28 mouse cellular contexts compared by ENCODE assay signal in genomic region chr8:105552824-105553223, GRCm38 (mm10). TPM values are rescaled to one million over a fixed set of nuclear protein-coding genes. Genes with fewer than 3 reads are reported as not detected.
DNase-seq lines count a peak whose midpoint lies in the region; ATAC-seq and TF ChIP-seq lines count a peak whose summit lies in the region.
"Had no signal": no experiment of that assay in that cellular context is flagged by ENCODE, and none has a peak within 500 bp of the region (broad histone marks: within the 10 kb centered on the region; RNA-seq: fewer than 3 reads in every experiment).

No protein-coding gene starts in this region.

- no peak for TF ChIP-seq CTCF in gastrocnemius, adult 2 months (IDR thresholded peaks at IDR 0.05)
- TF ChIP-seq CTCF in liver, adult 2 months (IDR thresholded peaks at IDR 0.05; ENCODE audit: low read depth, low read length): no peak
- no peak for TF ChIP-seq CTCF in embryonic fibroblast, embryonic 13.5 days (IDR thresholded peaks at IDR 0.05; ENCODE audit: borderline replicate concordance, insufficient read depth, low read length)

- intact Hi-C loops in gastrocnemius, adult 2 months (cut with DNase I): loop anchor here (1.0 kb wide), 1 partner anchor 38 kb away; no protein-coding TSS in a partner anchor

- no peak for TF ChIP-seq POLR2A in liver, adult 2 months (IDR thresholded peaks at IDR 0.05; ENCODE audit: extremely low read depth, insufficient read depth, low read length)
- TF ChIP-seq POLR2A in embryonic fibroblast, embryonic 13.5 days (IDR thresholded peaks at IDR 0.05; ENCODE audit: low read depth, low read length): no peak

- peaks cover 23% of the 10 kb centered on the region for H3K4me1 ChIP-seq in liver, adult 2 months (ENCODE audit: control insufficient read depth, insufficient read depth, low read length)
- no peaks in the 10 kb centered on the region for H3K4me1 ChIP-seq in liver, embryonic 11.5 days (replicated peaks; ENCODE audit: control insufficient read depth, insufficient read depth, low read length)
- H3K4me1 ChIP-seq in embryonic fibroblast, embryonic 13.5 days (ENCODE audit: control insufficient read depth, insufficient read depth, low read length): 0 out of 2 replicates have a peak, but pooled peaks cover 3% of the 10 kb centered on the region
- H3K4me1 ChIP-seq: embryonic facial prominence, embryonic 13.5 days; hindbrain, embryonic 10.5 days; kidney, embryonic 15.5 days; limb, embryonic 15.5 days; midbrain, embryonic 15.5 days; stomach, embryonic 15.5 days had no signal

- H3K4me3 ChIP-seq in gastrocnemius, adult 2 months: no peak overlapping the region
- H3K4me3 ChIP-seq in liver, adult 2 months (ENCODE audit: insufficient read depth, low read depth, low read length): no peak overlapping the region
- H3K4me3 ChIP-seq in liver, embryonic 11.5 days (ENCODE audit: low read depth, low read length): no peak overlapping the region
- H3K4me3 ChIP-seq in embryonic fibroblast, embryonic 13.5 days (ENCODE audit: insufficient read depth, low read length): no peak overlapping the region
- H3K4me3 ChIP-seq: embryonic facial prominence, embryonic 13.5 days; hindbrain, embryonic 10.5 days; intestine, embryonic 15.5 days; kidney, embryonic 15.5 days; left cerebral cortex, adult 2 months; limb, embryonic 15.5 days; midbrain, embryonic 15.5 days; stomach, embryonic 15.5 days had no signal

- peaks cover 32% of the 10 kb centered on the region; the same call in 1 of the 2 replicates for H3K79me2 ChIP-seq in liver, adult 2 months (ENCODE audit: control insufficient read depth, insufficient read depth, low read length)

- no peak for DNase-seq in gastrocnemius, adult 2 months
- no peak for DNase-seq in gastrocnemius, postnatal 10 days
- peak; percentile 59 for DNase-seq in liver, adult 2 months (ENCODE audit: extremely low read depth, low read depth, low spot score)
- no peak for DNase-seq in liver, embryonic 11.5 days (ENCODE audit: low spot score)
- no peak for DNase-seq in embryo, embryonic 9.5 days (ENCODE audit: extremely low spot score)
- DNase-seq in urinary bladder, adult 18-20 months (ENCODE audit: low spot score in 2 of 2): no peak
- DNase-seq: adrenal gland, postnatal 36 days; cerebellum, adult 11-12 months; cerebellum, postnatal 14 days; gastrocnemius, postnatal 14 days; kidney, postnatal 4 days; lung, adult 18-20 months; right cerebral cortex, postnatal 4 days; thymus, adult 18-20 months; thymus, postnatal 36 days had no signal

- no peak overlapping the region for H3K4me2 ChIP-seq in liver, embryonic 11.5 days
- H3K4me2 ChIP-seq: embryonic facial prominence, embryonic 13.5 days; heart, embryonic 11.5 days; intestine, embryonic 15.5 days; kidney, embryonic 15.5 days; limb, embryonic 15.5 days; midbrain, embryonic 15.5 days; stomach, embryonic 15.5 days had no signal

- H3K27me3 ChIP-seq in liver, adult 2 months (ENCODE audit: control insufficient read depth, insufficient read depth, low read length): no peaks in the 10 kb centered on the region
- no peaks in the 10 kb centered on the region for H3K27me3 ChIP-seq in liver, embryonic 11.5 days (replicated peaks; ENCODE audit: control insufficient read depth, insufficient read depth, low read length)
- H3K27me3 ChIP-seq: embryonic facial prominence, embryonic 13.5 days; intestine, embryonic 15.5 days; kidney, embryonic 15.5 days; limb, embryonic 15.5 days; midbrain, embryonic 15.5 days; stomach, embryonic 15.5 days had no signal

- no peaks in the 10 kb centered on the region for H3K9me3 ChIP-seq in liver, embryonic 11.5 days (ENCODE audit: control insufficient read depth, low read length)
- H3K9me3 ChIP-seq: embryonic facial prominence, embryonic 13.5 days; hindbrain, embryonic 10.5 days; intestine, embryonic 15.5 days; kidney, embryonic 15.5 days; limb, embryonic 15.5 days; midbrain, embryonic 15.5 days; stomach, embryonic 15.5 days had no signal

- H3K9ac ChIP-seq in liver, adult 2 months (ENCODE audit: low read depth, low read length): no peak overlapping the region
- H3K9ac ChIP-seq in liver, embryonic 11.5 days (ENCODE audit: low read depth, low read length): no peak overlapping the region
- H3K9ac ChIP-seq: embryonic facial prominence, embryonic 13.5 days; intestine, embryonic 15.5 days; kidney, embryonic 15.5 days; limb, embryonic 15.5 days; midbrain, embryonic 15.5 days; stomach, embryonic 15.5 days had no signal

- H3K27ac ChIP-seq in gastrocnemius, adult 2 months: peak overlapping the region; percentile 79
- no peak overlapping the region for H3K27ac ChIP-seq in liver, adult 2 months (replicated peaks; ENCODE audit: insufficient read depth, low read depth, low read length)
- no peak overlapping the region for H3K27ac ChIP-seq in liver, embryonic 11.5 days (ENCODE audit: low read depth, low read length)
- peak overlapping the region; percentile 15; the same call in 1 of the 2 replicates for H3K27ac ChIP-seq in embryonic fibroblast, embryonic 13.5 days (ENCODE audit: insufficient read depth, low read length)
- H3K27ac ChIP-seq: embryonic facial prominence, embryonic 13.5 days; hindbrain, embryonic 10.5 days; intestine, embryonic 15.5 days; kidney, embryonic 15.5 days; left cerebral cortex, adult 2 months; limb, embryonic 15.5 days; midbrain, embryonic 15.5 days; stomach, embryonic 15.5 days had no signal

- 10% methylated on average over 1 of the region's 1 CpGs for WGBS in liver, adult 2 months
- 79% methylated on average over 1 of the region's 1 CpGs for WGBS in liver, embryonic 11.5 days

- H3K36me3 ChIP-seq in liver, adult 2 months (ENCODE audit: control insufficient read depth, insufficient read depth, low read length): peaks cover 3% of the 10 kb centered on the region; the same call in 1 of the 2 replicates
- no peaks in the 10 kb centered on the region; the same call in 1 of the 2 replicates for H3K36me3 ChIP-seq in liver, embryonic 11.5 days (ENCODE audit: control insufficient read depth, insufficient read depth, low read length)
- H3K36me3 ChIP-seq: intestine, embryonic 15.5 days; stomach, embryonic 15.5 days had no signal

- no peak for ATAC-seq in liver, embryonic 11.5 days (replicated peaks; ENCODE audit: low FRiP score)
- ATAC-seq in monocyte, adult 5-6 weeks (replicated peaks; ENCODE audit: insufficient number of reproducible peaks, low FRiP score, low TSS enrichment, poor library complexity, severe bottlenecking): 0 out of 2 replicates have a peak, but pooled peaks have one; percentile 9
- ATAC-seq: forebrain, embryonic 14.5 days; hindbrain, embryonic 16.5 days; intestine, embryonic 15.5 days; midbrain, embryonic 15.5 days had no signal

RNA-seq across cellular contexts. Expression of gene Atp6v0d1, which starts 13.0 kb away (rescaled TPM):
- total RNA-seq in gastrocnemius, adult 2 months (2021): 10 to 100 TPM; 40.3 to 41.6 TPM
- 10 to 100 TPM; 49.3 to 54.2 TPM for total RNA-seq in gastrocnemius, postnatal 10 days (2021)
- 63.5 and 85.9 TPM in 2 replicates for total RNA-seq in liver, adult 2 months (2014; rRNA removed)
- 77.2 and 82.0 TPM in 2 replicates for polyA plus RNA-seq in liver, adult 2 months (2012; rRNA removed)
- polyA plus RNA-seq in liver, embryonic 11.5 days (2014; fragmentation: Nextera tagmentation; extraction: Ambion mirVana): 74.2 and 76.3 TPM in 2 replicates
- polyA plus RNA-seq in embryonic fibroblast, embryonic 13.5 days (2011; ENCODE audit: insufficient read length, low read depth, missing spikeins): 134 and 138 TPM in 2 replicates
- 62.8 to 77.2 TPM (median 68.8 TPM) in 3 replicates for total RNA-seq in monocyte, adult 5-6 weeks (2017)

RNA-seq across cellular contexts. Expression of gene Hsd11b2, which starts 34.3 kb away (rescaled TPM):
- total RNA-seq in gastrocnemius, adult 2 months (2021): not detected
- total RNA-seq in gastrocnemius, postnatal 10 days (2021): 1 to 10 TPM; 4.4 to 4.5 TPM
- not detected in 2 replicates for total RNA-seq in liver, adult 2 months (2014; rRNA removed)
- polyA plus RNA-seq in liver, adult 2 months (2012; rRNA removed): 0.09 and 0.12 TPM in 2 replicates
- polyA plus RNA-seq in liver, embryonic 11.5 days (2014; fragmentation: Nextera tagmentation; extraction: Ambion mirVana): 13.8 and 16.4 TPM in 2 replicates
- 0.28 and 0.35 TPM in 2 replicates for polyA plus RNA-seq in embryonic fibroblast, embryonic 13.5 days (2011; ENCODE audit: insufficient read length, low read depth, missing spikeins)
- total RNA-seq in monocyte, adult 5-6 weeks (2017): not detected in 3 replicates
- total RNA-seq: left cerebral cortex, adult 2 months had no signal

RNA-seq across cellular contexts. Expression of gene Ripor1, which starts 52.2 kb away (rescaled TPM):
- total RNA-seq in gastrocnemius, adult 2 months (2021): 10 to 100 TPM; 15.7 to 20.6 TPM
- total RNA-seq in gastrocnemius, postnatal 10 days (2021): 10 to 100 TPM; 20.7 to 26.9 TPM
- total RNA-seq in liver, adult 2 months (2014; rRNA removed): 1.3 and 2.6 TPM in 2 replicates
- polyA plus RNA-seq in liver, adult 2 months (2012; rRNA removed): 5.5 and 7.4 TPM in 2 replicates
- polyA plus RNA-seq in liver, embryonic 11.5 days (2014; fragmentation: Nextera tagmentation; extraction: Ambion mirVana): 31.4 and 33.0 TPM in 2 replicates
- 31.7 and 40.8 TPM in 2 replicates for polyA plus RNA-seq in embryonic fibroblast, embryonic 13.5 days (2011; ENCODE audit: insufficient read length, low read depth, missing spikeins)
- total RNA-seq in monocyte, adult 5-6 weeks (2017): 0.64 to 6.4 TPM (median 1.2 TPM) in 3 replicates

RNA-seq across cellular contexts. Expression of gene Zdhhc1, which starts 56.1 kb away (rescaled TPM):
- total RNA-seq in gastrocnemius, adult 2 months (2021): 10 to 100 TPM in 1 of 2 experiments, 1 to 10 TPM in 1; 9.6 to 11.2 TPM
- 10 to 100 TPM; 10.9 to 15.9 TPM for total RNA-seq in gastrocnemius, postnatal 10 days (2021)
- total RNA-seq in liver, adult 2 months (2014; rRNA removed): 1.9 and 2.3 TPM in 2 replicates
- 2.3 and 4.5 TPM in 2 replicates for polyA plus RNA-seq in liver, adult 2 months (2012; rRNA removed)
- polyA plus RNA-seq in liver, embryonic 11.5 days (2014; fragmentation: Nextera tagmentation; extraction: Ambion mirVana): 6.4 and 8.9 TPM in 2 replicates
- 21.5 and 24.7 TPM in 2 replicates for polyA plus RNA-seq in embryonic fibroblast, embryonic 13.5 days (2011; ENCODE audit: insufficient read length, low read depth, missing spikeins)
- total RNA-seq in monocyte, adult 5-6 weeks (2017): 0.43 to 0.49 TPM (median 0.48 TPM) in 3 replicates

Comparison
In these comparisons a context has a peak if more than half of its experiments do, and no peak if none do; other contexts are left out.
1. H3K27ac ChIP-seq: peak in gastrocnemius, adult 2 months (single experiment) and embryonic fibroblast, embryonic 13.5 days (single experiment); none in liver, adult 2 months (single experiment) and liver, embryonic 11.5 days (single experiment).